Mouse (Mus musculus) brain, embryonic 18.5 days (tissue): ENCODE results near the gene Serf2.

Source experiments
- DNase-seq: peaks from one replicate; pipeline ENCODE4 v3.0.0-alpha.2; 2012; ENCODE audit warnings: low read depth, low spot score

The Serf2 gene

DNA sequence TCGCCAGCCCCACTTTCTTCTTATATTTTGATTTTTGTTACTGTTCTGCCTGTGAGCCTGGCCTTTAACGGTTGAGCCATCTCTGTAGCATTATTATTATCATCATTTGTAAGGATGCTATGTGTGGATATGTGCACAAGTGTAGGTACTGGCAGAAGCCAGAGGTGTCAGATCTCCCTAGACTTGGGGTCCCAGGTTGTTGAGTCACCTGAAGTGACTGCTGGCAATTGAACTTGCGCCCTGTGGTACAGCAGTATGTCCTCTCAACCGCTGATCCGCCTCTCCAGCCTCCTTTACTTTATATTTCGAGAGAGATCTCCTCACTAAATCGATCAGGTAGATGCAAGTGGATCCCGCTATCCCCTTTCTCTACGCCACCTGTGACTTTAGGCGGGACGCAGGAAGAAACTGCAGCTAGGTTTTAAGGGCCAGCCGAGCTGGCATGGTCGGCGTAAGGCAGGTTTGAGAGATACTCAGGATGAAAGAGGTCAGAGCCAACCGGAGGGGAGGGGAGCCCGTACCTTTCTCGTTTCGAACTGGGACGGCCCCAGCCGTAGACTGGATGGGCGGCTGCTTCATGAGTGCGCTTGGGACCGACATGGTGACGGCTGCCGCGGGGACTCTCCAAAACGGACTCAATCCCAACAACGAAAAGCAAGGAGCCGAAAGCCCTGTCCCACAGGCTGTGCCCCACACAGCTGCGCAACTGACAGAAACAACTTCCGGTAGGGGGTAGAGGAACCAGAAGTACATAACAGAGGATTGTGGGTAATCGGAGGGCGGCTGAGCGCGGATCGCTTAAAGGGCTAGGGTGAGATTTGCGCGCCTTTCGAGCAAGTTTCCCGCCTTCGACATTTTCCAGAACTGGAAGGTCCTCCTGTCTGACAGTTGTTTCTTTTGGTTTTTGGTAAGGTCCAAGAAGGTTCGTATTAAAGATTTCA lies 57.2 kb downstream of the Serf2 start, which contains the start of the genes Mfap1a and Wdr76:
TSS of gene Mfap1a (minus strand) at position 724 of the 941 bp plus-strand sequence.
TSS of gene Wdr76 (plus strand) at position 782 of the 941 bp plus-strand sequence.
- peak; percentile 81 for DNase-seq

- DNase-seq = no peak
Measured at GRCm38 (mm10) chr2:121507173-121507950, 58.4 kb downstream of the Serf2 start.
